Mouse (Mus musculus) ovary, postnatal 10 days (tissue): Measurements from ENCODE around the gene Acbd4.
A peak's percentile ranks its signal among the peaks of the same experiment; 100 is the strongest.

Experiments used
- DNase-seq: peaks from one replicate; pipeline ENCODE4 v3.0.0; 2022; ENCODE audit warnings: low spot score

Gene Acbd4

DNA sequence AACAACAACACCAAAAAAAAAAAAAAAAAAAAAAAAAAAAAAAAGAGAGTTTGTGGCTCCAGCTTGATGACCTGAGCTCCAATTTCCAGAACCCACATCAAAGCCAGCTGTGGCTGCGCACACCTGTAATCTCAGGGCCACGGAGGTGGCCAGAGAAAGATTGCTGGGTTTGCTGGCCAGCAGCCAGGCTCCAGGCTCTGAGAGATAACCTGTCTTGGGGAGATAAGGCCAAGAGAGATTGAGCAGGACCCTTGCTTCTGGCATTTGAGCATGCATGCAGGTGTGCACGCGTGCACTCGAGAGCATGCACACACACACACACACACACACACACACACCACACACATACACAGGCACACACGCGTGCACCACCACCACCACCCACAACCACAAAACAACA lies 8.2 kb upstream of the Acbd4 start:
- DNase-seq, result no peak

GRCm38 (mm10) chr11:103093862-103094833 lies 7.3 kb upstream of the Acbd4 start:
- no peak for DNase-seq

GRCm38 (mm10) chr11:103095107-103095670 lies 6.3 kb upstream of the Acbd4 start:
- DNase-seq, result no peak

- DNase-seq, result no peak
These were observed 5.7 kb upstream of the Acbd4 start for GRCm38 (mm10) chr11:103095801-103096200.

GRCm38 (mm10) chr11:103096979-103097894 lies 4.2 kb upstream of the Acbd4 start:
- DNase-seq, result no peak

GRCm38 (mm10) chr11:103098531-103099190 lies 2.8 kb upstream of the Acbd4 start:
- no peak for DNase-seq

DNA sequence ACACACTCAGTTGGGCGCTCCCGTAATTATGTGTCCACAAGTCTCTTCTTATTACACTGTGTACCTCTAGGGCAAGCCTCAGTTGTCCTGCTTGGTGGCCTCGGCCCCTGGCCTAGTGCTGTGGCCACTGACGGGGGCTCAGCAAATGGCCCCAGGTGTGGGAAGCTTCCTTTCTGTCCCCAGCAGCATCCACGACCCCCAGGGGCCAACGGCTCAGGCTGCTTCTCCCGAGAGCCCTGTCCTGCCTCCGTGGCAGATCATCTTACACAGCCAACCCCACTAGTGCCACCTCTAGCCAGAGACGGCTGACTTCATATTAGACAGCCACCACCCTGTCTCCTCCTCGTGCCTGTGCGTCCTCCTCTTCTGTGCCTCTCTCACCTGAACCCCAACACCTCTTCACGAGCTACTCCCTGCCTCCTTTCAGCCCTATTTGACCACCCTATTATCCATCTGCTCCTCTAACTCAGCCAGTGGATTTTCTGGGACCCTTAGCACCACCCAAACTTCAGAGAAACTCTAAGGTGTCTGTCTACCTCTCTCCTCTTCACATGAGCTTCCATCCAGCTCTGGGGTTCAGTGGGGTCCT lies 2.0 kb upstream of the Acbd4 start:
- no peak for DNase-seq

DNA sequence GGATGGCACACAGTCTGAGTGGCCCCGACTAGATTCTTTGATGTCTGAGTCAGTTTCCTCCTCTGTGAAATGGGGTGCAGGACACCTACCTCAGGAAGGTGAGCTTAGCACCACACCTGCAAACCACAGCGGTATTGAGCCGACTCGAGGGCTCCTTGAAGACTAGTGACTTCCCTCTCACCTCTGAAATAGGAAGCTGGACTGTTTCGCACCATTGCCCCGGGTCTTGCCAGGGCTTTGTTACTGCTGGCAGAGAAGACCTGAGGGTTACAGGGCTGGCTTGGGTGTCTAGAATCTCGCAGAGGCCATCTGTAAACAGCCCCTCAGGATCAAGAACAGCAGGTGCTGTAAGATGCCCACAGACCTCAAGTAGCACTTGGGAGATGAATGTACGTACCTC lies 1.1 kb upstream of the Acbd4 start:
- no peak for DNase-seq

DNA sequence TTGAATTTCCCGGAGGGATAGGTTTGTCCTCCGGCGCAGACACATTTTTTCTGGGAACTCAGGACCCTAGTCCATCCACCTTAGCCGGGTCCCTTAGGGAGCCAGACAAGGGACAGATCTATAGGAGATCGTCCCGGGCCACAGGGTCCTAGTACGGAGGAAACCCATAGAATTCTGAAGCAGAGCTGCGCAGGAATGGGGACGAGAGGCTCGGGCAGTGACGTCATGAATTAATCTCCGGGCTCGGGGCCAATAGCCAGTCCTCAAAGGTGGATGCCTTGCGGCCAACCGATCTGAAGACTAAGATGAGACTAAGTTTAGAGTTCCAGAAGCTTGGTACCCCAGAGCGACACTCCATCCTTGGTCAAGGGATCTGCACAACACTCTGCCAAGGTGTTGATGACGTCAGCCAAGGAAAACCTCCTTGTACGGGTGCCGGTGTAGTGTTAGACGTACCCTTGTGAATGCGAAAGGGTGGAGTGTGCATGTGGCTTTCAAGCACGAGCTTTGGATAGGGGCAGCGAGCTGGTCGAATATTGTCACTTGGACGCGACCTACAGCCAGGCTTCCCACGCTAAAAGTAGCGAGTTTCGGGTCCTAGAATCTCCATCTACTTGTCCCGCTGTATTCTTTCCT lies 502 bp downstream of the Acbd4 start:
- DNase-seq, result no peak

- peak; percentile 99 for DNase-seq
These were observed 1.4 kb downstream of the Acbd4 start for GRCm38 (mm10) chr11:103102725-103103349.

GRCm38 (mm10) chr11:103103621-103104020 lies 2.1 kb downstream of the Acbd4 start:
- DNase-seq, result no peak

- DNase-seq, result no peak
These were observed 3.0 kb downstream of the Acbd4 start for GRCm38 (mm10) chr11:103104469-103104868.

DNA sequence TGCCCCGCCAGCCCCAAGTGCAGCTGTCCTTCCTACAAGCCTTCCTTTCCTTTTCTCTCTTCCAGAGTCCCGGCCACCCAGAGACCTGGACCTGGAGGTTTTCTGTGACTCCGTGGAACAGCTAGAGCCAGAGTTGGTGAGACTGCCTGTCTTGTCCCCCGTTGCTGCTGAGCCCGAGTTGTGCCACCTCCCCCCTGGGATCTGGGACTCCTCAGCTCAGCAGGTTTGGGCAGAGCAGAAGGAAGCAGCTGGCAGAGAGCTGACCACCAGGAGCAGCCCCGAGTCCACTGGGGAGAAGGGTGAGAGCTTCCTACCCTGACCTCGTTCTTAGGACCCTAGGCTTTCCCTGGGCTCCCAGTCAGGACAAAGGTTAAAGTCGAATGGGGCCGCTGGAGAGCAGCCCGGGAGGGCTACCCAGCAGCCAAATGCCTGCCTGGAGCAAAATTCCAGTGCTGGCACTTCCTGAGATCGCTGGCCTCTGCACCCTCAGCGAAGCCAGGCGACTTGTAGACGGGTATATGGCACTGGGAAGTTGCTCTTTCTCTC lies 3.8 kb downstream of the Acbd4 start:
- no peak for DNase-seq

DNA sequence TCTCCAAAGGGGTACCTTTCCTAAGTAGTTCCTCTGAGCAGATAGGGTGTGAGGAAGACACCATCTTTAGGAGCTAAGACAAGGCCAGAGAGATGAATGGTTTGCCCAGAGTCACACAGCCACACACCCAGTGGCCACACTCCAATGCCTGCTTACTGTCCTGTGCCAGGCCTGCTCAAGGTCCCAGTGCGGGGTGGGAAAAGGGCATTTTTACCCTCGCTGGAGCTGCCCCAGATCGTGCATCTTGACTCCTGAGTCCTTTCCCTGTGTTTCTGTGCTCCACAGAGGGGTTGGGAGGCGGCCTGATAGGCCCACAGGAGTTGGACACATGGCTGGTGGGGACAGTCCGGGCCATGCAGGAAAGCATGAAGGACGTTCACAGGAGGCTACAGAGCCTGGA lies 4.3 kb downstream of the Acbd4 start:
- no peak for DNase-seq

GRCm38 (mm10) chr11:103106386-103106785 lies 4.9 kb downstream of the Acbd4 start:
- no peak for DNase-seq

DNA sequence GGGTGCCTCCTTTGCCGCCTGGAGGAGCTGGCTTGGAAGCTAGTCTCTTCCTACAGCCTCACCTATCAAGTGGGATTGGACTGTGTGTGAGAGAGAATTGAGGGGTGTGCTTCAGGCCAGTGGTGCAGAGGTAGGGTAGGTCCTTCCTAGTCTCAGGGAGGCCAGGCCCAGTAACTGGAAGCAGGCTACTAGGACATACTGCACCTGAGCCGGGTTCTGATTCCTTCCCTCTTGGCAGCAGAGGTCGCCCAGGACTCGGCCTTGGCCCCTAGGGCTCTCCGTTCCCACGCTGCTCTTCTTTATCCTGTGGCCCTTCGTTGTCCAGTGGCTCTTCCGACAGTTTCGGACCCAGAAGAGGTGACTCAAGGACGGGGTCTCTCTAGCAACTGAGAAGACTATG lies 9.8 kb downstream of the Acbd4 start:
- no peak for DNase-seq

GRCm38 (mm10) chr11:103111881-103112551 lies 10.5 kb downstream of the Acbd4 start:
- DNase-seq, result peak; percentile 53

- no peak for DNase-seq
These were observed 11.1 kb downstream of the Acbd4 start for GRCm38 (mm10) chr11:103112552-103112912.

DNA sequence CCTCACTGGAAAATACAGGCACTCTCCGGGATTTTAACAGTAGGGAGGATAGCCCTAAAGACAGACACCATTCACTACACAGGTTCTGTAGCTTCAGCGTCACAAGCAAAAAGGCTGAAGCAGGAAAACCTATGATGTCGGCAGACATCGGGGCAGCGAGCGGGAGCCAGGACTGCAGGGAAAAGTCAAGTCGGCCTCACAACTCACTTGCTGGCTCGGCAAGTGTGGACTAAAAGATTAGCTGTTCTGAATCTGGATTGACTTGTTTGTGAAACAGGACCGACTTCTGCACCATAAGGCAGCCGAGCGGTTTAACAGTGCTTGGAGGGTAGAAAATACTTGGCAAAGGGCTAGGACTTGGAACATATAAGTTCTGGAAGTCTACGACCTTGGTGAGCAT lies 11.5 kb downstream of the Acbd4 start:
- no peak for DNase-seq

DNA sequence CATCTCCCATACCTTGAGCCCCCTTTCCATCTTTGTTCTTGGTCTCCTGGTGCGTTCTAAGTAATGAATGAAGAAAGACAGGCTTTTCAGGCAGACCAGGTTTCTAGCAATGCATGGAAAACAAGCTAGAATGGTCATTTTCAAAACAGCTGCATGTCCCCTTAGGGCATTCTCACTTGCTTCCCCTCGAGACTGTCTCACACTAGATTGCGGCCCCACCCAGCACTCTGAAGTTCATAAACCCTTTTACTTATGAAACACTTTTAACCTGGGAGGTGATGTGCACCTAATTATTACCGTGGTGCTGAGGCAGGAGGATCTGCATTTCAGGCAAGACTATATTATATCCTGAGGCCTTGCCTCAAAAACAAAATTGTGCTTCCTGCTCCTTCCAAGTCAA lies 12.3 kb downstream of the Acbd4 start:
- DNase-seq, result no peak
